Mouse (Mus musculus): Measurements from ENCODE around the gene Clasp2. TPM values are rescaled to one million over a fixed set of nuclear protein-coding genes. Genes with fewer than 3 reads are reported as not detected.
"Not testable (repeated sequence)": the region's sequence is repeated elsewhere in the genome, so short reads cannot be mapped to it uniquely, and the experiment has no call there.

Gene Clasp2
- polyA plus RNA-seq, 1 experiment = 3.3 TPM

GRCm38 (mm10) chr9:113782362-113783005 lies 41.2 kb downstream of the Clasp2 start:
- Histone ChIP-seq H3K4me3 (ENCODE audit: low read depth, low read length) (no peak overlapping the region), H3K27me3 (ENCODE audit: control insufficient read depth, insufficient read depth, low read length) (no peaks in the 10 kb centered on the region), H3K36me3 (ENCODE audit: control insufficient read depth, insufficient read depth, low read length) (peaks cover 7% of the 10 kb centered on the region; the same call in 1 of the 2 replicates), H3K27ac (ENCODE audit: insufficient read depth, low read depth, low read length) (no peak overlapping the region), H3K4me1 (ENCODE audit: control insufficient read depth, insufficient read depth, insufficient read length, low read length) (peaks cover 2% of the 10 kb centered on the region; the same call in 1 of the 2 replicates)
- 33% methylated on average over 4 of the region's 4 CpGs for WGBS
- no peak for TF ChIP-seq POLR2A (IDR thresholded peaks at IDR 0.05; ENCODE audit: low read depth, low read length)
- no peak for TF ChIP-seq CTCF (IDR thresholded peaks at IDR 0.05; ENCODE audit: extremely low read depth, insufficient read length, insufficient replicate concordance, low read depth, low read length)

GRCm38 (mm10) chr9:113783674-113784073 lies 42.4 kb downstream of the Clasp2 start:
- Histone ChIP-seq H3K27ac (ENCODE audit: insufficient read depth, low read depth, low read length) (no peak overlapping the region), H3K4me3 (ENCODE audit: low read depth, low read length) (no peak overlapping the region), H3K27me3 (ENCODE audit: control insufficient read depth, insufficient read depth, low read length) (no peaks in the 10 kb centered on the region), H3K36me3 (ENCODE audit: control insufficient read depth, insufficient read depth, low read length) (peaks cover 7% of the 10 kb centered on the region; the same call in 1 of the 2 replicates), H3K4me1 (ENCODE audit: control insufficient read depth, insufficient read depth, insufficient read length, low read length) (peaks cover 2% of the 10 kb centered on the region; the same call in 1 of the 2 replicates)
- WGBS = 71% methylated on average over 5 of the region's 5 CpGs
- TF ChIP-seq POLR2A (IDR thresholded peaks at IDR 0.05; ENCODE audit: low read depth, low read length) (no peak), CTCF (IDR thresholded peaks at IDR 0.05; ENCODE audit: extremely low read depth, insufficient read length, insufficient replicate concordance, low read depth, low read length) (no peak)

- H3K4me1 ChIP-seq (ENCODE audit: control insufficient read depth, insufficient read depth, insufficient read length, low read length); H3K27me3 ChIP-seq (ENCODE audit: control insufficient read depth, insufficient read depth, low read length); H3K36me3 ChIP-seq (ENCODE audit: control insufficient read depth, insufficient read depth, low read length); H3K27ac ChIP-seq (ENCODE audit: insufficient read depth, low read depth, low read length); H3K4me3 ChIP-seq (ENCODE audit: low read depth, low read length): not testable (repeated sequence)
- 78% methylated on average over 6 of the region's 6 CpGs for whole genome bisulfite sequencing
Measured at GRCm38 (mm10) chr9:113789283-113789682, 48.0 kb downstream of the Clasp2 start.

GRCm38 (mm10) chr9:113792651-113793512 lies 51.6 kb downstream of the Clasp2 start:
- H3K4me1 ChIP-seq (ENCODE audit: control insufficient read depth, insufficient read depth, insufficient read length, low read length) = no peaks in the 10 kb centered on the region
- H3K27ac ChIP-seq (ENCODE audit: insufficient read depth, low read depth, low read length) = peak overlapping the region; percentile 57
- H3K27me3 ChIP-seq (ENCODE audit: control insufficient read depth, insufficient read depth, low read length) = no peaks in the 10 kb centered on the region
- H3K4me3 ChIP-seq (ENCODE audit: low read depth, low read length) = peak overlapping the region; percentile 58
- H3K36me3 ChIP-seq (ENCODE audit: control insufficient read depth, insufficient read depth, low read length) = 0 out of 2 replicates have a peak, but pooled peaks cover 3% of the 10 kb centered on the region
- WGBS = 8% methylated on average over 17 of the region's 17 CpGs
- TF ChIP-seq POLR2A (IDR thresholded peaks at IDR 0.05; ENCODE audit: low read depth, low read length) (no peak), CTCF (IDR thresholded peaks at IDR 0.05; ENCODE audit: extremely low read depth, insufficient read length, insufficient replicate concordance, low read depth, low read length) (no peak)

- Histone ChIP-seq H3K27ac (ENCODE audit: insufficient read depth, low read depth, low read length) (peak overlapping the region; percentile 57), H3K4me1 (ENCODE audit: control insufficient read depth, insufficient read depth, insufficient read length, low read length) (no peaks in the 10 kb centered on the region), H3K27me3 (ENCODE audit: control insufficient read depth, insufficient read depth, low read length) (no peaks in the 10 kb centered on the region)
Measured at GRCm38 (mm10) chr9:113793513-113793905, 52.2 kb downstream of the Clasp2 start.

GRCm38 (mm10) chr9:113793966-113794365 lies 52.7 kb downstream of the Clasp2 start:
- H3K36me3 ChIP-seq (ENCODE audit: control insufficient read depth, insufficient read depth, low read length) = 0 out of 2 replicates have a peak, but pooled peaks cover 3% of the 10 kb centered on the region
- H3K4me1 ChIP-seq (ENCODE audit: control insufficient read depth, insufficient read depth, insufficient read length, low read length) = no peaks in the 10 kb centered on the region
- no peak overlapping the region for H3K4me3 ChIP-seq (ENCODE audit: low read depth, low read length)
- TF ChIP-seq CTCF (IDR thresholded peaks at IDR 0.05; ENCODE audit: extremely low read depth, insufficient read length, insufficient replicate concordance, low read depth, low read length) (no peak), POLR2A (IDR thresholded peaks at IDR 0.05; ENCODE audit: low read depth, low read length) (no peak)
- 70% methylated on average over 2 of the region's 2 CpGs for WGBS
- H3K27me3 ChIP-seq (ENCODE audit: control insufficient read depth, insufficient read depth, low read length) = no peaks in the 10 kb centered on the region
- no peak overlapping the region for H3K27ac ChIP-seq (ENCODE audit: insufficient read depth, low read depth, low read length)

More at GRCm38 (mm10) chr9:113793513-113793905, 52.2 kb downstream of the Clasp2 start:
- 67% methylated on average over 3 of the region's 3 CpGs for WGBS
- TF ChIP-seq POLR2A (IDR thresholded peaks at IDR 0.05; ENCODE audit: low read depth, low read length) = no peak
- no peak for TF ChIP-seq CTCF (IDR thresholded peaks at IDR 0.05; ENCODE audit: extremely low read depth, insufficient read length, insufficient replicate concordance, low read depth, low read length)
- 0 out of 2 replicates have a peak, but pooled peaks cover 3% of the 10 kb centered on the region for H3K36me3 ChIP-seq (ENCODE audit: control insufficient read depth, insufficient read depth, low read length)
- H3K4me3 ChIP-seq (ENCODE audit: low read depth, low read length) = peak overlapping the region; percentile 58; the same call in 1 of the 2 replicates

- Histone ChIP-seq H3K4me1 (ENCODE audit: control insufficient read depth, insufficient read depth, insufficient read length, low read length) (no peaks in the 10 kb centered on the region), H3K27me3 (ENCODE audit: control insufficient read depth, insufficient read depth, low read length) (no peaks in the 10 kb centered on the region), H3K27ac (ENCODE audit: insufficient read depth, low read depth, low read length) (no peak overlapping the region), H3K4me3 (ENCODE audit: low read depth, low read length) (no peak overlapping the region), H3K36me3 (ENCODE audit: control insufficient read depth, insufficient read depth, low read length) (no peaks in the 10 kb centered on the region)
- no peak for TF ChIP-seq CTCF (IDR thresholded peaks at IDR 0.05; ENCODE audit: extremely low read depth, insufficient read length, insufficient replicate concordance, low read depth, low read length)
- TF ChIP-seq POLR2A (IDR thresholded peaks at IDR 0.05; ENCODE audit: low read depth, low read length) = no peak
- WGBS = 82% methylated on average over 5 of the region's 5 CpGs
Measured at GRCm38 (mm10) chr9:113797206-113797605, 55.9 kb downstream of the Clasp2 start.

All from small intestine, adult 2 months (tissue).